Mouse (Mus musculus): ENCODE data around the gene Fyb.
A peak's percentile ranks its signal among the peaks of the same experiment; 100 is the strongest.

Fyb gene

GRCm38 (mm10) chr15:6647066-6647465 lies 124.4 kb downstream of the Fyb start:
- DNase-seq (ENCODE audit: low read depth in 1 of 2, low spot score in 2 of 2), result no peak

GRCm38 (mm10) chr15:6648757-6649403 lies 126.2 kb downstream of the Fyb start:
- no peak for DNase-seq (ENCODE audit: low read depth in 1 of 2, low spot score in 2 of 2)

GRCm38 (mm10) chr15:6653046-6653445 lies 130.4 kb downstream of the Fyb start:
- DNase-seq (ENCODE audit: low read depth in 1 of 2, low spot score in 2 of 2), result no peak

GRCm38 (mm10) chr15:6658081-6658480 lies 135.4 kb downstream of the Fyb start:
- no peak for DNase-seq (ENCODE audit: low read depth in 1 of 2, low spot score in 2 of 2)

- DNase-seq (ENCODE audit: low read depth in 1 of 2, low spot score in 2 of 2), result no peak
These were observed 139.3 kb downstream of the Fyb start for GRCm38 (mm10) chr15:6661951-6662350.

- no peak for DNase-seq (ENCODE audit: low read depth in 1 of 2, low spot score in 2 of 2)
These were observed 141.3 kb downstream of the Fyb start for GRCm38 (mm10) chr15:6663991-6664390.

GRCm38 (mm10) chr15:6666072-6666471 lies 143.4 kb downstream of the Fyb start:
- DNase-seq (ENCODE audit: low read depth in 1 of 2, low spot score in 2 of 2), result no peak

- no peak for DNase-seq (ENCODE audit: low read depth in 1 of 2, low spot score in 2 of 2)
These were observed 146.3 kb downstream of the Fyb start for GRCm38 (mm10) chr15:6668793-6669437.

GRCm38 (mm10) chr15:6678479-6678878 lies 155.8 kb downstream of the Fyb start:
- DNase-seq (ENCODE audit: low read depth in 1 of 2, low spot score in 2 of 2), result no peak

GRCm38 (mm10) chr15:6702164-6702563 lies 179.5 kb downstream of the Fyb start:
- DNase-seq (ENCODE audit: low read depth in 1 of 2, low spot score in 2 of 2), result no peak

GRCm38 (mm10) chr15:6705351-6705901 lies 182.8 kb downstream of the Fyb start:
- peak in 1 of 2 experiments; percentile 3 for DNase-seq (ENCODE audit: low read depth in 1 of 2, low spot score in 2 of 2)

GRCm38 (mm10) chr15:6707551-6707935 lies 184.9 kb downstream of the Fyb start:
- peak in 1 of 2 experiments; percentile 17 for DNase-seq (ENCODE audit: low read depth in 1 of 2, low spot score in 2 of 2)

GRCm38 (mm10) chr15:6707936-6708525 lies 185.4 kb downstream of the Fyb start, which contains the start of gene Rictor:
TSS of gene Rictor (plus strand) at chr15:6708379.
- DNase-seq (ENCODE audit: low read depth in 1 of 2, low spot score in 2 of 2), result peak; percentile 11 to 57

- DNase-seq (ENCODE audit: low read depth in 1 of 2, low spot score in 2 of 2), result no peak
These were observed 186.1 kb downstream of the Fyb start for GRCm38 (mm10) chr15:6708526-6709441.

- no peak for DNase-seq (ENCODE audit: low read depth in 1 of 2, low spot score in 2 of 2)
These were observed 187.0 kb downstream of the Fyb start for GRCm38 (mm10) chr15:6709618-6710017.

- no peak for DNase-seq (ENCODE audit: low read depth in 1 of 2, low spot score in 2 of 2)
These were observed 187.7 kb downstream of the Fyb start for GRCm38 (mm10) chr15:6710341-6710740.

- DNase-seq (ENCODE audit: low read depth in 1 of 2, low spot score in 2 of 2), result no peak
These were observed 188.6 kb downstream of the Fyb start for GRCm38 (mm10) chr15:6711226-6711625.

Data from monocyte, adult 2 months (primary cell).